Mouse (Mus musculus) intestine, embryonic 15.5 days (tissue): ENCODE measurements around the gene Gm8897. TPM values are rescaled to one million over a fixed set of nuclear protein-coding genes. Genes with fewer than 3 reads are reported as not detected.
"Not testable (repeated sequence)": the region's sequence is repeated elsewhere in the genome, so short reads cannot be mapped to it uniquely, and the experiment has no call there.

Experiments
- ATAC-seq: fragments of 200-750 bp; cut with Nextera tagmentation; 2 replicates; pipeline ENCODE4 v1.8.0; 2017; ENCODE audit warnings: moderate TSS enrichment, moderate library complexity
- H3K27ac ChIP-seq: fragments of 300-500 bp; sonication (generic); 2 replicates; pipeline ENCODE4 v1.5.1; 2015; ENCODE audit warnings: mild to moderate bottlenecking, inconsistent platforms
- H3K27me3 ChIP-seq: fragments of 300-500 bp; sonication (generic); replicated peaks from 2 replicates; pipeline ENCODE4 v1.6.1; 2015; ENCODE audit warnings: inconsistent platforms
- H3K36me3 ChIP-seq: fragments of 300-500 bp; sonication (generic); 2 replicates; pipeline ENCODE4 v1.6.1; 2015; ENCODE audit warnings: inconsistent platforms
- H3K4me1 ChIP-seq: fragments of 300-500 bp; sonication (generic); replicated peaks from 2 replicates; pipeline ENCODE4 v1.6.1; 2015; ENCODE audit warnings: inconsistent platforms
- H3K4me2 ChIP-seq: fragments of 300-500 bp; sonication (generic); replicated peaks from 2 replicates; pipeline ENCODE4 v1.6.1; 2015; ENCODE audit warnings: mild to moderate bottlenecking, inconsistent platforms
- H3K4me3 ChIP-seq: fragments of 300-500 bp; sonication (generic); replicated peaks from 2 replicates; pipeline ENCODE4 v1.5.1; 2015; ENCODE audit warnings: inconsistent platforms
- H3K9ac ChIP-seq: fragments of 300-500 bp; sonication (generic); 2 replicates; pipeline ENCODE4 v1.6.1; 2015; ENCODE audit warnings: inconsistent platforms
- H3K9me3 ChIP-seq: fragments of 300-500 bp; sonication (generic); 2 replicates; pipeline ENCODE4 v1.6.1; 2016; ENCODE audit warnings: inconsistent platforms
- WGBS: fragments of 180-500 bp; shearing (Covaris S2); methylation state at CpG from one replicate; pipeline ENCODE4 v1.1.7; 2015; 5-methylcytosine and 5-hydroxymethylcytosine counted together
- polyA plus RNA-seq: library from polyadenylated mRNA; unstranded; fragments of >200 nt; fragmentation: Nextera tagmentation; extraction: Ambion mirVana; gene quantifications from 2 replicates; pipeline ENCODE4 v1.2.1, GENCODE M21; 2015

The Gm8897 gene
- not detected in 2 replicates for polyA plus RNA-seq

DNA sequence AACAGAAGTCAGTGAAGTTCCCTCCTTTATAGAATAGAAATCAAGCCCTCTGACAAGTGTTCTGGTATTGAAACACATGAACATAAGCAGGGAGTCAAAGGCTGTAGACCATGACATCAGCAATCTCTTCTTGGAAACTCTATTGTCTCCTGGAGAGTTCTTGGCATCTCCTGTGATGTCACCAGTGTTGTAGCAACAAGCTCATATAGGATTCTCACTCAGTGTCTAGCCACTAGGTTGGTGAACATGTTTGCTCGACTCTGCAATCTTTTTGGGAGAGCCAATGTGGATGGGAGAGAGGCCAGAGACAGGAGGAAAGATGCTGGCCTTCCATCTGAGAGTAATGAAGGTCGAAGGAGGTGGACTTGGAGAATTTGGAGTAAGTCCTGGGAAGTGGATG is at the start of gene Gm8897:
Gm8897 (plus strand) TSS at position 301 of the 400 bp plus-strand sequence.
- H3K4me1 ChIP-seq, H3K9ac ChIP-seq, H3K4me2 ChIP-seq, ATAC-seq, H3K36me3 ChIP-seq, H3K9me3 ChIP-seq, H3K27me3 ChIP-seq, H3K4me3 ChIP-seq, H3K27ac ChIP-seq: not testable (repeated sequence)
- WGBS, result 64% methylated on average over 2 of the region's 2 CpGs

GRCm38 (mm10) chr5:11416691-11417090 is 473 bp downstream of the Gm8897 start:
- not testable (repeated sequence) for H3K4me2 ChIP-seq, H3K4me3 ChIP-seq, H3K27ac ChIP-seq, H3K36me3 ChIP-seq, H3K27me3 ChIP-seq, H3K9ac ChIP-seq, H3K4me1 ChIP-seq, H3K9me3 ChIP-seq, ATAC-seq
- 50% methylated on average over 1 of the region's 1 CpGs for WGBS

Other genes starting within 250 kb of the Gm8897 start
- gene Gm5861, start 233.3 kb upstream of the Gm8897 start, polyA plus RNA-seq, result not detected in 2 replicates
- gene Gm8890, start 160.4 kb upstream of the Gm8897 start, polyA plus RNA-seq, result not detected in 2 replicates
- not detected in 2 replicates for gene Speer1, start 74.9 kb upstream of the Gm8897 start, polyA plus RNA-seq
- not detected in 2 replicates for gene Gm8906, start 86.3 kb downstream of the Gm8897 start, polyA plus RNA-seq
- gene Gm6460, start 178.5 kb downstream of the Gm8897 start, polyA plus RNA-seq, result not detected in 2 replicates